Mouse (Mus musculus) bone marrow, adult 2 months (tissue): Measurements from ENCODE around the gene Meox1.

Experiments
- CTCF ChIP-seq: fragments of 200-500 bp; IDR thresholded peaks from 2 replicates; pipeline ENCODE4 v1.5.1; 2011; ENCODE audit warnings: low read length, control low read depth; ENCODE audit not compliant: control insufficient read depth, insufficient read depth
- POLR2A ChIP-seq: fragments of 200-500 bp; IDR thresholded peaks from 2 replicates; pipeline ENCODE4 v1.6.1; 2011; ENCODE audit warnings: low read depth, mild to moderate bottlenecking, control low read depth, low read length, borderline replicate concordance; ENCODE audit not compliant: control insufficient read depth

GRCm38 (mm10) chr11:101830112-101830511, 64.1 kb downstream of the Meox1 start:
- TF ChIP-seq CTCF (no peak), POLR2A (no peak)
